Mouse (Mus musculus): ENCODE data around the gene Zscan29. TPM values are rescaled to one million over a fixed set of nuclear protein-coding genes. Genes with fewer than 3 reads are reported as not detected.
"Not testable (repeated sequence)": the region's sequence is repeated elsewhere in the genome, so short reads cannot be mapped to it uniquely, and the experiment has no call there.

The Zscan29 gene
- polyA plus RNA-seq, 1 experiment from 2014 or later, result 11.7 TPM

- no peak overlapping the region for H3K4me2 ChIP-seq (replicated peaks)
- no peak overlapping the region for H3K4me3 ChIP-seq
- 85% methylated on average over 1 of the region's 1 CpGs for WGBS
- H3K9me3 ChIP-seq, result no peaks in the 10 kb centered on the region
- no peak overlapping the region for H3K9ac ChIP-seq
- no peak overlapping the region for H3K27ac ChIP-seq
- no peaks in the 10 kb centered on the region for H3K36me3 ChIP-seq
- H3K27me3 ChIP-seq (replicated peaks), result no peaks in the 10 kb centered on the region
- no peak for ATAC-seq (ENCODE audit: low FRiP score, low read depth)
- no peaks in the 10 kb centered on the region for H3K4me1 ChIP-seq
Observed at GRCm38 (mm10) chr2:121127536-121127935, 43.4 kb downstream of the Zscan29 start.

- not testable (repeated sequence) for ATAC-seq (ENCODE audit: low FRiP score, low read depth); H3K36me3 ChIP-seq; H3K4me1 ChIP-seq; H3K27ac ChIP-seq; H3K9ac ChIP-seq; H3K9me3 ChIP-seq; H3K27me3 ChIP-seq (replicated peaks); H3K4me3 ChIP-seq; H3K4me2 ChIP-seq (replicated peaks)
- 92% methylated on average over 5 of the region's 5 CpGs for WGBS
Observed at GRCm38 (mm10) chr2:121126302-121126701, 44.6 kb downstream of the Zscan29 start.

- ATAC-seq (ENCODE audit: low FRiP score, low read depth), result no peak
- no peak overlapping the region for H3K9ac ChIP-seq
Observed at GRCm38 (mm10) chr2:121119260-121119659, 51.7 kb downstream of the Zscan29 start.

GRCm38 (mm10) chr2:121115418-121115817, 55.5 kb downstream of the Zscan29 start:
- Histone ChIP-seq H3K27ac (no peak overlapping the region), H3K4me3 (no peak overlapping the region), H3K36me3 (no peaks in the 10 kb centered on the region), H3K4me1 (no peaks in the 10 kb centered on the region), H3K9ac (no peak overlapping the region), H3K4me2 (replicated peaks) (no peak overlapping the region), H3K9me3 (no peaks in the 10 kb centered on the region), H3K27me3 (replicated peaks) (no peaks in the 10 kb centered on the region)
- no peak for ATAC-seq (ENCODE audit: low FRiP score, low read depth)
- 97% methylated on average over 2 of the region's 2 CpGs for WGBS

More at GRCm38 (mm10) chr2:121119260-121119659, 51.7 kb downstream of the Zscan29 start:
- H3K27ac ChIP-seq, result no peak overlapping the region
- no peak overlapping the region for H3K4me3 ChIP-seq
- 86% methylated on average over 3 of the region's 3 CpGs for WGBS
- no peaks in the 10 kb centered on the region for H3K4me1 ChIP-seq
- no peaks in the 10 kb centered on the region for H3K36me3 ChIP-seq
- H3K9me3 ChIP-seq, result no peaks in the 10 kb centered on the region
- no peak overlapping the region for H3K4me2 ChIP-seq (replicated peaks)
- no peaks in the 10 kb centered on the region for H3K27me3 ChIP-seq (replicated peaks)

GRCm38 (mm10) chr2:121109695-121110094, 61.2 kb downstream of the Zscan29 start, which contains the start of gene Tgm7:
Gene Tgm7 (minus strand): TSS chr2:121109795.
- WGBS, result 87% methylated on average over 4 of the region's 4 CpGs
- Histone ChIP-seq H3K4me1 (no peaks in the 10 kb centered on the region), H3K9ac (no peak within 1 kb of the TSS), H3K9me3 (no peaks in the 10 kb centered on the region), H3K36me3 (no peaks in the 10 kb centered on the region), H3K4me3 (no peak within 1 kb of the TSS), H3K27me3 (replicated peaks) (no peaks in the 10 kb centered on the region), H3K27ac (no peak within 1 kb of the TSS), H3K4me2 (replicated peaks) (no peak within 1 kb of the TSS)
- ATAC-seq (ENCODE audit: low FRiP score, low read depth), result no peak

Other genes with a start within 250 kb of the Zscan29 start
- gene Ubr1, start 200.4 kb downstream of the Zscan29 start, polyA plus RNA-seq (2016; fragmentation: Nextera tagmentation; extraction: Ambion mirVana), result 27.7 and 31.2 TPM in 2 replicates
- gene Tmem62, start 194.1 kb downstream of the Zscan29 start, polyA plus RNA-seq (2016; fragmentation: Nextera tagmentation; extraction: Ambion mirVana), result 8.0 and 10.6 TPM in 2 replicates
- 62.5 and 67.6 TPM in 2 replicates for gene Ccndbp1, start 162.7 kb downstream of the Zscan29 start, polyA plus RNA-seq (2016; fragmentation: Nextera tagmentation; extraction: Ambion mirVana)
- 3.1 and 3.5 TPM in 2 replicates for gene Epb42, start 134.1 kb downstream of the Zscan29 start, polyA plus RNA-seq (2016; fragmentation: Nextera tagmentation; extraction: Ambion mirVana)
- 0.19 and 0.39 TPM in 2 replicates for gene Tgm5, start 85.3 kb downstream of the Zscan29 start, polyA plus RNA-seq (2016; fragmentation: Nextera tagmentation; extraction: Ambion mirVana)
- not detected in 2 replicates for gene Tgm7, start 61.3 kb downstream of the Zscan29 start, polyA plus RNA-seq (2016; fragmentation: Nextera tagmentation; extraction: Ambion mirVana)
- 31.8 and 32.8 TPM in 2 replicates for gene Adal, start 30.7 kb downstream of the Zscan29 start, polyA plus RNA-seq (2016; fragmentation: Nextera tagmentation; extraction: Ambion mirVana)
- gene Lcmt2, start 30.5 kb downstream of the Zscan29 start, polyA plus RNA-seq (2016; fragmentation: Nextera tagmentation; extraction: Ambion mirVana), result 21.1 and 22.0 TPM in 2 replicates
- 71.3 and 74.9 TPM in 2 replicates for gene Tubgcp4, start 471 bp downstream of the Zscan29 start, polyA plus RNA-seq (2016; fragmentation: Nextera tagmentation; extraction: Ambion mirVana)
- 177 and 178 TPM in 2 replicates for gene Trp53bp1, start 100.3 kb upstream of the Zscan29 start, polyA plus RNA-seq (2016; fragmentation: Nextera tagmentation; extraction: Ambion mirVana)
- gene Map1a, start 118.5 kb upstream of the Zscan29 start, polyA plus RNA-seq (2016; fragmentation: Nextera tagmentation; extraction: Ambion mirVana), result 10.3 and 12.6 TPM in 2 replicates
- gene Ppip5k1, start 184.3 kb upstream of the Zscan29 start, polyA plus RNA-seq (2016; fragmentation: Nextera tagmentation; extraction: Ambion mirVana), result 13.0 and 13.1 TPM in 2 replicates
- gene Ckmt1, start 186.6 kb upstream of the Zscan29 start, polyA plus RNA-seq (2016; fragmentation: Nextera tagmentation; extraction: Ambion mirVana), result 19.6 and 19.7 TPM in 2 replicates
- gene Strc, start 216.0 kb upstream of the Zscan29 start, polyA plus RNA-seq (2016; fragmentation: Nextera tagmentation; extraction: Ambion mirVana), result not detected in 2 replicates
- 497 and 518 TPM in 2 replicates for gene Pdia3, start 242.7 kb upstream of the Zscan29 start, polyA plus RNA-seq (2016; fragmentation: Nextera tagmentation; extraction: Ambion mirVana)
- gene Catsper2, start 242.7 kb upstream of the Zscan29 start, polyA plus RNA-seq (2016; fragmentation: Nextera tagmentation; extraction: Ambion mirVana), result 4.1 and 4.5 TPM in 2 replicates

Measured in neural tube, embryonic 12.5 days (tissue).